8 mouse cellular contexts compared by ENCODE assay signal in genomic region chr12:84176886-84177765, GRCm38 (mm10). TPM values are rescaled to one million over a fixed set of nuclear protein-coding genes. Genes with fewer than 3 reads are reported as not detected.
DNase-seq lines count a peak whose midpoint lies in the region; ATAC-seq lines count a peak whose summit lies in the region.

No protein-coding gene starts in this region.

- no peaks in the 10 kb centered on the region for H3K27me3 ChIP-seq in forebrain, embryonic 11.5 days (ENCODE audit: control insufficient read depth, insufficient read depth, low read length)
- no peaks in the 10 kb centered on the region for H3K27me3 ChIP-seq in stomach, embryonic 15.5 days (replicated peaks)

- H3K4me3 ChIP-seq in forebrain, embryonic 11.5 days (ENCODE audit: low read depth, low read length) = no peak overlapping the region
- no peak overlapping the region for H3K4me3 ChIP-seq in stomach, embryonic 15.5 days (replicated peaks)

- H3K27ac ChIP-seq in forebrain, embryonic 11.5 days (ENCODE audit: low read depth, low read length) = peak overlapping the region; percentile 81
- peak overlapping the region; percentile 97 for H3K27ac ChIP-seq in stomach, embryonic 15.5 days

- H3K4me1 ChIP-seq in forebrain, embryonic 11.5 days (replicated peaks; ENCODE audit: control insufficient read depth, insufficient read depth, low read length) = peaks cover 27% of the 10 kb centered on the region
- H3K4me1 ChIP-seq in stomach, embryonic 15.5 days = peaks cover 77% of the 10 kb centered on the region

- H3K9me3 ChIP-seq in forebrain, embryonic 11.5 days (ENCODE audit: control insufficient read depth, low read length) = no peaks in the 10 kb centered on the region
- no peaks in the 10 kb centered on the region for H3K9me3 ChIP-seq in stomach, embryonic 15.5 days

- H3K36me3 ChIP-seq in forebrain, embryonic 11.5 days (ENCODE audit: control insufficient read depth, insufficient read depth, low read length) = peaks cover 4% of the 10 kb centered on the region; the same call in 1 of the 2 replicates
- peaks cover 16% of the 10 kb centered on the region; the same call in 1 of the 2 replicates for H3K36me3 ChIP-seq in stomach, embryonic 15.5 days

- WGBS in forebrain, embryonic 11.5 days = 43% methylated on average over 6 of the region's 6 CpGs
- WGBS in stomach, embryonic 15.5 days = 36% methylated on average over 6 of the region's 6 CpGs

- peak; percentile 10 for DNase-seq in gastrocnemius, postnatal 10 days
- no peak for DNase-seq in gastrocnemius, postnatal 4 days (ENCODE audit: low spot score in 2 of 2)
- peak; percentile 58 to 61 for DNase-seq in B cell, adult 2 months
- DNase-seq in forebrain, embryonic 11.5 days (ENCODE audit: low spot score) = peak; percentile 48
- DNase-seq in liver = peak; percentile 39
- DNase-seq in frontal cortex, postnatal 14 days (ENCODE audit: low spot score in 2 of 2) = no peak
- DNase-seq in adrenal gland, postnatal 4 days (ENCODE audit: low spot score in 2 of 2) = no peak

- H3K9ac ChIP-seq in forebrain, embryonic 11.5 days (ENCODE audit: low read length) = peak overlapping the region; percentile 73
- H3K9ac ChIP-seq in stomach, embryonic 15.5 days = no peak overlapping the region

- no peak overlapping the region for H3K4me2 ChIP-seq in forebrain, embryonic 11.5 days (ENCODE audit: low read depth, low read length, severe bottlenecking)
- H3K4me2 ChIP-seq in stomach, embryonic 15.5 days = peak overlapping the region; percentile 69

- no peak for ATAC-seq in forebrain, embryonic 11.5 days (replicated peaks; ENCODE audit: low FRiP score)
- no peak for ATAC-seq in stomach, embryonic 15.5 days (ENCODE audit: insufficient read depth, low FRiP score, low read depth)

RNA-seq across cellular contexts. Expression of gene Pnma1, which starts 28.8 kb away (rescaled TPM):
- total RNA-seq in gastrocnemius, postnatal 10 days (2021) = under 1 TPM; 0.23 to 0.54 TPM
- total RNA-seq in gastrocnemius, postnatal 4 days (2021) = under 1 TPM; 0.54 to 0.81 TPM
- 1.9 and 2.8 TPM in 2 replicates for polyA plus RNA-seq in forebrain, embryonic 11.5 days (2014; fragmentation: Nextera tagmentation; extraction: Ambion mirVana)
- 0.76 and 0.94 TPM in 2 replicates for polyA plus RNA-seq in stomach, embryonic 15.5 days (2015; fragmentation: Nextera tagmentation; extraction: Ambion mirVana)
- total RNA-seq in adrenal gland, postnatal 4 days (2021) = 1 to 10 TPM in 1 of 2 experiments, under 1 TPM in 1; 0.92 to 1.0 TPM

RNA-seq across cellular contexts. Expression of gene Elmsan1, which starts 41.6 kb away (rescaled TPM):
- 10 to 100 TPM; 15.6 to 18.5 TPM for total RNA-seq in gastrocnemius, postnatal 10 days (2021)
- total RNA-seq in gastrocnemius, postnatal 4 days (2021) = 10 to 100 TPM; 22.0 to 23.3 TPM
- 7.6 and 9.6 TPM in 2 replicates for polyA plus RNA-seq in forebrain, embryonic 11.5 days (2014; fragmentation: Nextera tagmentation; extraction: Ambion mirVana)
- 9.9 and 10.5 TPM in 2 replicates for polyA plus RNA-seq in stomach, embryonic 15.5 days (2015; fragmentation: Nextera tagmentation; extraction: Ambion mirVana)
- total RNA-seq in adrenal gland, postnatal 4 days (2021) = 10 to 100 TPM; 30.2 to 34.8 TPM

Comparison
In these comparisons a context has a peak if more than half of its experiments do, and no peak if none do; other contexts are left out.
1. DNase-seq: peak in gastrocnemius, postnatal 10 days (single experiment), B cell, adult 2 months (2 of 2), forebrain, embryonic 11.5 days (single experiment) and liver (single experiment); none in gastrocnemius, postnatal 4 days (0 of 2), frontal cortex, postnatal 14 days (0 of 2) and adrenal gland, postnatal 4 days (0 of 2).